Mouse (Mus musculus) cerebellum, adult 2 months (tissue): ENCODE measurements around the gene Smchd1. TPM values are rescaled to one million over a fixed set of nuclear protein-coding genes. Genes with fewer than 3 reads are reported as not detected.
A peak's percentile ranks its signal among the peaks of the same experiment; 100 is the strongest.

Source experiments
- DNase-seq, 2 experiments: peaks; one replicate each; pipeline ENCODE4 v3.0.0; 2021
- H3K27ac ChIP-seq: fragments of 200-500 bp; 2 replicates; pipeline ENCODE4 v1.5.1; 2012; ENCODE audit warnings: low read length, control low read depth, inconsistent platforms; ENCODE audit not compliant: insufficient read depth
- H3K27me3 ChIP-seq: fragments of 200-500 bp; 2 replicates; pipeline ENCODE4 v1.6.1; 2012; ENCODE audit warnings: inconsistent platforms, mild to moderate bottlenecking, low read length, moderate library complexity; ENCODE audit not compliant: control insufficient read depth, insufficient read depth
- H3K4me1 ChIP-seq: fragments of 200-500 bp; 2 replicates; pipeline ENCODE4 v1.6.1; 2011; ENCODE audit warnings: low read length; ENCODE audit not compliant: control insufficient read depth, insufficient read depth
- H3K4me3 ChIP-seq: fragments of 200-500 bp; replicated peaks from 2 replicates; pipeline ENCODE3; 2011; ENCODE audit warnings: mild to moderate bottlenecking, low read depth, low read length, control low read depth; ENCODE audit not compliant: insufficient read depth
- CTCF ChIP-seq: fragments of 200-500 bp; IDR thresholded peaks from 2 replicates; pipeline ENCODE4 v1.5.1; 2011; ENCODE audit warnings: low read depth, mild to moderate bottlenecking, control low read depth, low read length, moderate library complexity, borderline replicate concordance; ENCODE audit not compliant: insufficient read depth
- POLR2A ChIP-seq: fragments of 200-500 bp; IDR thresholded peaks from 2 replicates; pipeline ENCODE4 v1.6.1; 2011; ENCODE audit warnings: low read length, control low read depth, borderline replicate concordance; ENCODE audit not compliant: insufficient read depth
- WGBS: fragments of 180-500 bp; shearing (Covaris S2); methylation state at CpG from one replicate; pipeline ENCODE4 v1.1.7; 2018; 5-methylcytosine and 5-hydroxymethylcytosine counted together
- polyA plus RNA-seq: library from polyadenylated mRNA; depleted of rRNA; stranded (reverse); fragments of >200 nt; gene quantifications from 2 replicates; pipeline ENCODE4 v1.2.3, GENCODE M21; 2012; rRNA removed

Smchd1 gene
- polyA plus RNA-seq, 1 experiment = 24.6 TPM

DNA sequence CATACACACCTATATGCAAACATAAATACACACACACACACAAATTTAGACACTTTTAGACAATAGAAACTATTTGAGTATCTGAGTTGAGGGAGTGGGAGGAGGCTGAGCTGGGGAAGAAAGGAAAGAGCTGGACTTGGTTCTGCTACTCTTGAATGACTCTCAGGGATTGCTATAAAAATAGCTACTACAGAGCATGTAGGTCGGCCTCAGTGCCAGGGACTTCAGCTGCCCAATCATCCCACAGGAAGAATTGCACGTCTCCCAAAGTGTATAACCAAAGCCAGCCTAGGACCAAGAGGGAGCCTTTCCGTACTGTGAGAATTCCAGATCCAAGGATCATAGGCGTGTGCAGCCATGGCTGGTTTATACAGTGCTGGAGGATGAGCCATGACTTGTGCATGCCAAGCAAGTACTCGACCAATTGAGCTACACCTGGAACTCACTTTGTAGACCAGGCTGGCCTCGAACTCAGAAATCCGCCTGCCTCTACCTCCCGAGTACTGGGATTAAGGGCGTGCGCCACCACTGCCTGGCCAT lies 167.8 kb downstream of the Smchd1 start:
- TF ChIP-seq POLR2A = no peak
- no peak for TF ChIP-seq CTCF
- Histone ChIP-seq H3K27ac (0 out of 2 replicates have a peak overlapping the region, but pooled peaks have one; percentile 21), H3K27me3 (peaks cover 6% of the 10 kb centered on the region; the same call in 1 of the 2 replicates), H3K4me3 (no peak overlapping the region), H3K4me1 (0 out of 2 replicates have a peak, but pooled peaks cover 2% of the 10 kb centered on the region)
- WGBS = 83% methylated on average over 10 of the region's 10 CpGs
- DNase-seq = no peak

GRCm38 (mm10) chr17:71306716-71307115 lies 168.4 kb downstream of the Smchd1 start:
- H3K4me3 ChIP-seq = no peak overlapping the region
- H3K4me1 ChIP-seq = 0 out of 2 replicates have a peak, but pooled peaks cover 2% of the 10 kb centered on the region
- TF ChIP-seq POLR2A (no peak), CTCF (no peak)
- no peak overlapping the region for H3K27ac ChIP-seq
- 85% methylated on average over 4 of the region's 4 CpGs for WGBS
- DNase-seq = no peak
- peaks cover 6% of the 10 kb centered on the region; the same call in 1 of the 2 replicates for H3K27me3 ChIP-seq

DNA sequence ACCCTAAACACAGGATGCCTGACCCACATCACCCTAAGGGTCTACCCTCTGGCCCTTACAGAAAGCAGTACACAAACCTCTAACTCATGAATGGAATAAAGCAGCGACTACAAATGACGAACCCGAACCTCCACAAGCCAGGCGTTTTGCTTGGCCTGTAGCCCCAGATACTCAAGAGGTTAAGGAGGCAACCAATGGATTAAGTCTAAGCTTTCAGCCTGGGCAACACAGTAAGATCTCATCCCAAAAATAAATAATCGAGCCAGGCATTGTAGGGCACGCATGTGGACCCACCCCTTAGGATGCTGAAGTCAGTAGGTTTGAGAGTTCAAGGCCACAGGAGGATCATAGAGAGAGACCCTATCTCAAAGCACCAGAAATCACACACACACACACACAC lies 169.1 kb downstream of the Smchd1 start:
- TF ChIP-seq POLR2A (no peak), CTCF (no peak)
- H3K27me3 ChIP-seq = peaks cover 4% of the 10 kb centered on the region; the same call in 1 of the 2 replicates
- H3K4me3 ChIP-seq = no peak overlapping the region
- 88% methylated on average over 6 of the region's 6 CpGs for WGBS
- no peak overlapping the region for H3K27ac ChIP-seq
- H3K4me1 ChIP-seq = 0 out of 2 replicates have a peak, but pooled peaks cover 2% of the 10 kb centered on the region
- no peak for DNase-seq

DNA sequence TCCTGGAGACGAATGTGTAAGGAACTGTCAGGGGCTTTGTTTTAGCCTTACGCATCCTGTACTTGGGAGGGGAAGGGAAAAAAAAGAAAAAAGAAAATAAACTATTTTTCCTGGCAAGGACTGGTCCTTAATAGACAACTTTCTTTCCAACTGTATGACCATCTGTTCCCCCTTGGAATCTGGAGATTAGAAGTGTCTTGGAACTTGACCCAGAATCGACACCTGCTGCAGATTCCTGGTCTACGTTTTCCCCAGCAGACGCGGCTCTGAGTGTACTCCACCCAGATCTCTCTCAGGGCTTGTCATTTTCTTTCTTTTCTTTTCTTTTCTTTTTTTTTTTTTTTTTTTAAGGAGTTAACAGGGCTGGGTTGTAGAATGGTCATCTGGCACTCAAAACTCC lies 171.7 kb downstream of the Smchd1 start:
- no peak overlapping the region for H3K4me3 ChIP-seq
- no peaks in the 10 kb centered on the region for H3K27me3 ChIP-seq
- no peak overlapping the region for H3K27ac ChIP-seq
- DNase-seq = peak in 1 of 2 experiments; percentile 17
- 12% methylated on average over 6 of the region's 6 CpGs for WGBS
- TF ChIP-seq CTCF (no peak), POLR2A (no peak)
- no peaks in the 10 kb centered on the region for H3K4me1 ChIP-seq

GRCm38 (mm10) chr17:71301413-71301812 lies 173.7 kb downstream of the Smchd1 start:
- Histone ChIP-seq H3K4me1 (no peaks in the 10 kb centered on the region), H3K27ac (no peak overlapping the region), H3K4me3 (no peak overlapping the region), H3K27me3 (no peaks in the 10 kb centered on the region)
- 76% methylated on average over 5 of the region's 5 CpGs for WGBS
- no peak for TF ChIP-seq CTCF
- TF ChIP-seq POLR2A = no peak
- no peak for DNase-seq

- TF ChIP-seq POLR2A = no peak
- no peak for TF ChIP-seq CTCF
- Histone ChIP-seq H3K27me3 (no peaks in the 10 kb centered on the region), H3K4me3 (no peak overlapping the region), H3K27ac (no peak overlapping the region), H3K4me1 (no peaks in the 10 kb centered on the region)
- DNase-seq = no peak
- WGBS = 94% methylated on average over 2 of the region's 2 CpGs
Observed at GRCm38 (mm10) chr17:71300338-71300737, 174.8 kb downstream of the Smchd1 start.

DNA sequence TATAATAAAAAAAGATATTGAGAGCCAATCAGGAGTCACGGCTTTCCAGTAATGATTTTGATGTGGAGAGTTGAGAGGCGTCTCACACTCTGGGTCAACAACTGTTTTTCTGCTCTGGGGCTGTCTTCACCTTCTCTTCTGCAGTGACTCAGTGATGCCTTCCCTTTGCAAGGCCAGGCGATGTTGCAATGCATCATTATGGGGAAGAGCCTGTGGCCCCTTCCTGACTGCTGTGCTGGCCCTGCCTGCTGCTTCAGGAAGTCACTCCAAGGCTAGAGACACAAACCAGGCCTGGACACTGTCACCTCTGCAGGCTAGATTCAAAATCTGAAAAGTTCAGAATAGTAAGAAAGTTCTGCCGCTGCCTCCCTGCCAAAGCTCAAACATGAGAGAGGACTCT lies 175.3 kb downstream of the Smchd1 start:
- Histone ChIP-seq H3K27ac (no peak overlapping the region), H3K27me3 (no peaks in the 10 kb centered on the region), H3K4me1 (no peaks in the 10 kb centered on the region), H3K4me3 (no peak overlapping the region)
- WGBS = 96% methylated on average over 4 of the region's 4 CpGs
- no peak for TF ChIP-seq POLR2A
- DNase-seq = no peak

DNA sequence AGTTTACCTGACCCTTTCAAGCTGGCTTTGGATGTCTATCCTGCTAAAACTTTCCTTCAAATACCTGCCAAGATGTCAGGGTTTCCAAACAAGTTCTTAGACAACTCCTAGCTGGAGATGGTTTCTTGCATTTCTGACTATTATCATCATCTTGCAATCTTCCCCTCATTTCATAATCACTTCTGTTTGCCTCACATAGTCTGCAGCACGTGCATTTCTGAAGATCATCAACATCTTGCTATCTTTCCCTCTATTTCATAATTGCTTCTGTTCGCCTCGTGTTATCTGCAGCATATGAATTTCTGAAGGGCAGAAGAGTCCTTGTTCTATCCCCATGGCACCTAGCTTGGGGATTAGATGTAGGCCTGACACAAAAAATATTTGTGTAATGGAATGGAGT lies 180.6 kb downstream of the Smchd1 start:
- Histone ChIP-seq H3K4me1 (no peaks in the 10 kb centered on the region), H3K27ac (no peak overlapping the region), H3K4me3 (no peak overlapping the region), H3K27me3 (no peaks in the 10 kb centered on the region)
- 89% methylated on average over 3 of the region's 3 CpGs for WGBS
- TF ChIP-seq CTCF (no peak), POLR2A (no peak)
- DNase-seq = no peak

Other genes starting within 250 kb of the Smchd1 start
- 3.7 and 4.5 TPM in 2 replicates for gene Emilin2, start 163.4 kb downstream of the Smchd1 start, polyA plus RNA-seq
- 2.0 and 2.2 TPM in 2 replicates for gene Gm4707, start 15.4 kb downstream of the Smchd1 start, polyA plus RNA-seq
- 0.19 TPM in 1 of 2 replicates, not detected in the other for gene Ndc80, start 51.5 kb upstream of the Smchd1 start, polyA plus RNA-seq
- 1.5 and 1.8 TPM in 2 replicates for gene Spdya, start 76.7 kb upstream of the Smchd1 start, polyA plus RNA-seq
- gene Wdr43, start 140.6 kb upstream of the Smchd1 start, polyA plus RNA-seq = 26.0 and 26.8 TPM in 2 replicates
- gene Togaram2, start 197.9 kb upstream of the Smchd1 start, polyA plus RNA-seq = 1.1 and 1.9 TPM in 2 replicates